Mouse (Mus musculus) lung, postnatal 36 days (tissue): Measurements from ENCODE around the gene Foxa2.

Source experiments
- DNase-seq: peaks from one replicate; pipeline ENCODE4 v3.0.0; 2022; ENCODE audit warnings: mixed read lengths

Gene Foxa2

GRCm38 (mm10) chr2:148039351-148040235 is 7.2 kb downstream of the Foxa2 start:
- peak; percentile 48 for DNase-seq

GRCm38 (mm10) chr2:148038366-148039310 is 8.1 kb downstream of the Foxa2 start:
- DNase-seq = no peak

GRCm38 (mm10) chr2:148036611-148037160 is 10.1 kb downstream of the Foxa2 start:
- DNase-seq = no peak

- DNase-seq = no peak
Observed at GRCm38 (mm10) chr2:148030991-148031675, 15.6 kb downstream of the Foxa2 start.

GRCm38 (mm10) chr2:148030613-148030935 is 16.2 kb downstream of the Foxa2 start:
- no peak for DNase-seq

- peak; percentile 54 for DNase-seq
Observed at GRCm38 (mm10) chr2:148029751-148030612, 16.8 kb downstream of the Foxa2 start.

GRCm38 (mm10) chr2:148029050-148029608 is 17.6 kb downstream of the Foxa2 start:
- DNase-seq = no peak

- no peak for DNase-seq
Observed at GRCm38 (mm10) chr2:148026366-148026765, 20.4 kb downstream of the Foxa2 start.

GRCm38 (mm10) chr2:148025481-148025880 is 21.3 kb downstream of the Foxa2 start:
- no peak for DNase-seq

- DNase-seq = no peak
Observed at GRCm38 (mm10) chr2:148024268-148024935, 22.4 kb downstream of the Foxa2 start.

- DNase-seq = peak; percentile 68
Observed at GRCm38 (mm10) chr2:148023340-148023806, 23.4 kb downstream of the Foxa2 start.

- no peak for DNase-seq
Observed at GRCm38 (mm10) chr2:148021919-148022570, 24.7 kb downstream of the Foxa2 start.

- no peak for DNase-seq
Observed at GRCm38 (mm10) chr2:148021016-148021415, 25.8 kb downstream of the Foxa2 start.

- DNase-seq = no peak
Observed at GRCm38 (mm10) chr2:148020125-148020524, 26.6 kb downstream of the Foxa2 start.

- peak; percentile 92 for DNase-seq
Observed at GRCm38 (mm10) chr2:148017782-148018690, 28.7 kb downstream of the Foxa2 start.

- DNase-seq = no peak
Observed at GRCm38 (mm10) chr2:148013382-148013781, 33.4 kb downstream of the Foxa2 start.

GRCm38 (mm10) chr2:148009049-148009448 is 37.7 kb downstream of the Foxa2 start:
- DNase-seq = no peak

GRCm38 (mm10) chr2:148004554-148005521 is 41.9 kb downstream of the Foxa2 start:
- DNase-seq = no peak
